Mouse (Mus musculus) heart, adult 2 months (tissue): ENCODE measurements around the gene Anks1b. TPM values are rescaled to one million over a fixed set of nuclear protein-coding genes. Genes with fewer than 3 reads are reported as not detected.

Experiments used
- DNase-seq, 2 experiments: peaks; one replicate each; pipeline ENCODE4 v3.0.0; 2021
- H3K27ac ChIP-seq: fragments of 200-600 bp; 2 replicates; pipeline ENCODE4 v1.8.1; 2022
- H3K27me3 ChIP-seq: fragments of 200-500 bp; 2 replicates; pipeline ENCODE4 v1.6.1; 2012; ENCODE audit warnings: mild to moderate bottlenecking, low read length, inconsistent platforms, mixed read lengths; ENCODE audit not compliant: control insufficient read depth, insufficient read depth
- H3K36me3 ChIP-seq: fragments of 200-500 bp; 2 replicates; pipeline ENCODE4 v1.6.1; 2012; ENCODE audit warnings: low read length, inconsistent platforms; ENCODE audit not compliant: control insufficient read depth, insufficient read depth
- H3K4me1 ChIP-seq: fragments of 200-500 bp; 2 replicates; pipeline ENCODE4 v1.6.1; 2011; ENCODE audit warnings: low read length; ENCODE audit not compliant: control insufficient read depth, insufficient read depth
- H3K4me3 ChIP-seq: fragments of 200-600 bp; 2 replicates; pipeline ENCODE4 v1.8.1; 2022
- H3K79me2 ChIP-seq: fragments of 200-500 bp; replicated peaks from 2 replicates; pipeline ENCODE4 v1.6.1; 2012; ENCODE audit warnings: mild to moderate bottlenecking, inconsistent platforms, low read length, moderate library complexity, mixed read lengths; ENCODE audit not compliant: control insufficient read depth, insufficient read depth
- H3K9ac ChIP-seq: fragments of 200-500 bp; 2 replicates; pipeline ENCODE4 v1.6.1; 2012; ENCODE audit warnings: low read depth, mild to moderate bottlenecking, control low read depth, inconsistent platforms, low read length, mixed read lengths
- CTCF ChIP-seq: fragments of 200-600 bp; IDR thresholded peaks from 2 replicates; pipeline ENCODE4 v1.8.1; 2022; ENCODE audit warnings: antibody characterized with exemption, mild to moderate bottlenecking, moderate library complexity
- EP300 ChIP-seq: fragments of 200-500 bp; IDR thresholded peaks from 2 replicates; pipeline ENCODE4 v1.6.1; 2011; ENCODE audit warnings: low read depth, low read length, control low read depth; ENCODE audit not compliant: insufficient read depth
- POLR2A ChIP-seq: fragments of 200-500 bp; IDR thresholded peaks from 2 replicates; pipeline ENCODE4 v1.6.1; 2011; ENCODE audit warnings: mild to moderate bottlenecking, low read depth, low read length, control low read depth; ENCODE audit not compliant: insufficient read depth
- WGBS: fragments of 180-500 bp; shearing (Covaris S2); methylation state at CpG from one replicate; pipeline ENCODE4 v1.1.7; 2018; 5-methylcytosine and 5-hydroxymethylcytosine counted together
- intact Hi-C: fragments of 180-260 bp; cut with DNase I; formaldehyde crosslinking; loops from one replicate; pipeline ENCODE4 v1.15.1; 2025
- polyA plus RNA-seq: library from polyadenylated mRNA; depleted of rRNA; stranded (reverse); fragments of >200 nt; gene quantifications from 2 replicates; pipeline ENCODE4 v1.2.3, GENCODE M21; 2012
- total RNA-seq, 2 experiments: library from RNA; stranded (reverse); gene quantifications; 2 replicates each; pipeline ENCODE4 v1.2.3; 2021

The Anks1b gene
- total and polyA plus RNA-seq, 3 experiments, result 0.16 to 0.80 (median 0.52) TPM

DNA sequence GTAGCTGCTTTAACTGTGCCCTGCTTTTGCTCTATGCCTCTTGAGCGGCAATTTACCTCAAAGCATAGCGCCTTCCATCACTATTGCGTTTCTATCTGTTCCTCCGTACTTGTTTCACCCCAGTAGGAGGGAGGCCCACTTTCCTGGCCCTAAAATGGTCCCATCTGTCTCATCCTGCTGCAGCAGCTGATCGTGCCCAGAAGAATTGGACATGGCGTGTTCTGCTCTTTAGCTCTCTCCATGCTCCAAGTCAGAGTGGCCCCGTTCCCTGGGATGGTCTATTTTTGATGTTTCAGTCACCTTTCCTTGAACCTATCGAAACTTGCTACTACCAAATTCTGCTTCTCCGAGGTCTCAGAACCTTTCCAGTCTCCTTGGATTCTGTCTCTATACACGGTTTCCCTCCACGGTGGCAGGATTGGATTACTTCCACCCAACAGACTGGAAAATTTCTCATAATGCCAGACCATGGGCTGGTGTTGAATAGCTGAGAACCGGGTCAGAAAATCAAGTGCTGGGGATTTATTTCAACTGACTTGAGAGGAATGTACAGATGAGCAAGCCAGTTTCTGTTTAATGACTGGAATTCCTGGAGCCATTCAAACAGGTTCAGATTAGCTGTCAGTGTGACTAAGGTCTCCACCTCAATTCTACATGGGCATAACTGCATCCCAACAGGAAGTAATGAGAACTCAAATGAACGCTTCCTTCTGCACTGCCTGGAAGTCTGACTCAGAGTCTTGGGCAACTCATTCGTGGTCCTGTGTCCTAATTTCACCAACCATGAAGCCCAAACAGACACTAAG lies 726.6 kb downstream of the Anks1b start:
- H3K36me3 ChIP-seq, result no peaks in the 10 kb centered on the region
- WGBS, result 82% methylated on average over 14 of the region's 14 CpGs
- H3K79me2 ChIP-seq, result no peaks in the 10 kb centered on the region
- H3K27me3 ChIP-seq, result no peaks in the 10 kb centered on the region
- TF ChIP-seq CTCF (no peak), POLR2A (no peak), EP300 (no peak)
- H3K4me1 ChIP-seq, result no peaks in the 10 kb centered on the region
- no peak for DNase-seq
- intact Hi-C loops, result no loop called here
- H3K27ac ChIP-seq, result no peak overlapping the region
- H3K4me3 ChIP-seq, result no peak overlapping the region
- no peak overlapping the region for H3K9ac ChIP-seq

DNA sequence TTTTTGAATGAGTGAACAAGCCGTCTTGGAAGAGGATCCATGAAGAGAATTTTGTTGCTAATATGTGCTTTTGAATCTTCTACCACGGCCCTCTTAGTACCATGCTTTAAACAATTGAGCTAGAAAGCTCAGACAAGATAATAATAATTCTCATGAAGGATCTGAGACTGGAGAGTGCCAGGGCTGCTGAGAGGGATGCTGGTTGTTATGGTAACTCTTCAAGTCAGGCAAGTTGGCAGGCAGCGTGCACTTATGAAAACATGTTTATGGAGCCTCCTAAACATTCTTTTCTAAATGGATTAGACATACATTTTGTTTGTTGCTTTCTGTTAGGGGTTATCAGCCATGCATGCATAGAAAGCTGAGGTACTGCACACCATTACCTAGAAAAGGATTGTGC lies 734.3 kb downstream of the Anks1b start:
- 70% methylated on average over 3 of the region's 3 CpGs for WGBS
- no peaks in the 10 kb centered on the region for H3K27me3 ChIP-seq
- H3K9ac ChIP-seq, result no peak overlapping the region
- no peak overlapping the region for H3K27ac ChIP-seq
- H3K79me2 ChIP-seq, result no peaks in the 10 kb centered on the region
- DNase-seq, result no peak
- no peak for TF ChIP-seq POLR2A
- TF ChIP-seq CTCF, result no peak
- TF ChIP-seq EP300, result no peak
- no peaks in the 10 kb centered on the region for H3K4me1 ChIP-seq
- no peaks in the 10 kb centered on the region for H3K36me3 ChIP-seq
- no peak overlapping the region for H3K4me3 ChIP-seq
- intact Hi-C loops, result no loop called here

DNA sequence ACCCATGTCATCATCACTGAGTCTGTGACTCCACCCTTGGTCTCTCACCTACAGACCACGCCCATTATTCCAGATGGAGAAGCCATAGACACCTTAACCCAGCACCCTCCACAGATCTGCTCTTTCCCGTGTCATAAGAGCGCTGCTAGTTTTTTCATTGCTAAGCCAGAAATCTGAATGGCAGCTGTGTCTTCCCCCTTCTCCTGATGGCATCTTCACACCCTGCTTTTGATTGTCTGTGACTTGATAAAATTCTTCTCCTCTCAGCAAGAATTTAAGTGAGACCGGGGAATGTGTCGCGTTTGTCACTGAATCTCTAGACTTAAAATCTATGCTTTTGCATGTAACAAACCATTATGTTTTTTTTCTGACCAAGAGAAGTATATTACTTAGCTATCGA lies 736.1 kb downstream of the Anks1b start:
- no peak for DNase-seq
- intact Hi-C loops, result no loop called here
- TF ChIP-seq EP300 (no peak), CTCF (no peak)
- Histone ChIP-seq H3K36me3 (no peaks in the 10 kb centered on the region), H3K27ac (no peak overlapping the region), H3K9ac (no peak overlapping the region), H3K4me3 (no peak overlapping the region), H3K27me3 (no peaks in the 10 kb centered on the region), H3K4me1 (no peaks in the 10 kb centered on the region), H3K79me2 (no peaks in the 10 kb centered on the region)
- 83% methylated on average over 7 of the region's 7 CpGs for WGBS

DNA sequence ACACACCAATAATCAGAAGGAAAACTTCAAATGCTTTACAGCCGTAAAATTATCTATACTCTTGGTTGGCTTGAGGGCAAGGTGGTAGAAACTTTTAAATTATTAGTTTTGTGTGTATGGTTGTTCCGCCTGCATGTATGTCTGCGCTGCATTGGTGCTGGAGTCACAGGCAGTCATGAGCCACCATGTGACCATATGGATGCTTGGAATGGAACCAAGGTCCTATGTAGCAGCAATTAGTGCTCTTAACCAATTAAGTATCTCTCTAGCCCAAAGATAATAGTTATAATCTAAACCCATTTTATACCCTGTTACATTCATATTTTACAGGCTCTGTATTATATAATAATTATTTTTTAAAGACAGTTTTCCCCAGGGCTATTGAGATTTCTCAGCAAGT lies 739.7 kb downstream of the Anks1b start:
- TF ChIP-seq CTCF (no peak), EP300 (no peak), POLR2A (no peak)
- no peaks in the 10 kb centered on the region for H3K36me3 ChIP-seq

DNA sequence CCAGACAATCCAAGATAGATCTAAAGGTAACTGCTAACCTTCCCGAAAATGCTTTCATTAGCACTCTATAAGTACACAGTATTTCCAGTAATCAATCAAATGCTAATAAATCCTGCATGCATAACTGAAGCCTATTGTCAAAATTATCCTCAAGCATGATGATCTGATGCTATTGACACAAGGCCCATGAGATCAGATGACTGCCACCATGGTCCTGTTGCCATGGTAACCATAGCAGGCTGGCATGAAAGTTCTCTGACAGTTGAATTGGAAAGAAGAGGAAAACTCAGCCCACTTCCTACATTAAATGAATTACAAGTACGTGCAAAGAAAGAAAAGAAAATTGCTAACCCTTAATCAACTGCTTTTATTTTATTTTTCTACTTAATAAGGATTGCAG lies 741.9 kb downstream of the Anks1b start:
- Histone ChIP-seq H3K27ac (no peak overlapping the region), H3K27me3 (no peaks in the 10 kb centered on the region), H3K4me1 (no peaks in the 10 kb centered on the region), H3K4me3 (no peak overlapping the region), H3K9ac (no peak overlapping the region), H3K36me3 (no peaks in the 10 kb centered on the region), H3K79me2 (no peaks in the 10 kb centered on the region)
- TF ChIP-seq POLR2A, result no peak
- no peak for TF ChIP-seq CTCF
- no peak for TF ChIP-seq EP300
- 85% methylated on average over 2 of the region's 2 CpGs for WGBS
- no peak for DNase-seq
- intact Hi-C loops, result no loop called here

More for the DNA sequence above, 739.7 kb downstream of the Anks1b start:
- H3K27ac ChIP-seq, result no peak overlapping the region
- WGBS, result 95% methylated on average over 3 of the region's 3 CpGs
- H3K9ac ChIP-seq, result no peak overlapping the region
- H3K27me3 ChIP-seq, result no peaks in the 10 kb centered on the region
- no peaks in the 10 kb centered on the region for H3K79me2 ChIP-seq
- intact Hi-C loops, result no loop called here
- H3K4me1 ChIP-seq, result no peaks in the 10 kb centered on the region
- no peak for DNase-seq
- H3K4me3 ChIP-seq, result no peak overlapping the region

DNA sequence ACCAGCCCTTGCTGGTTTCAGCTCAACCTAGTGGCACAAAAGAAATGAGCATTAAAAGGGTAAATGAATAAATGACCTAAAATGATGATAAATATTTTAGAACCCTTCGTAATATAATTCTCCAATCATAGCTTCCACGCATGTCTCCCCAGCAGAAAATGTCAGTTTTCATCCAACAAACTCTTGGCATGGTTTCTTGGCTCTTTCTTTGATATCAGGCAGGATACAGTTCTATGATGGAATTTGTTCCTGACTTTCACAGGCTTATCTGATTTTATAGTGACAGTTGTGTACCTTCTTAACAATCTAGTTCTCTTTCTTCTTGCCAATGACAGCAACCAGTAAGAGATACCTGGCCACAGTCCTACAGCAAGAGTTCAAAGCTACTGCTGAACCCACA lies 743.3 kb downstream of the Anks1b start:
- WGBS, result 64% methylated on average over 2 of the region's 2 CpGs
- intact Hi-C loops, result no loop called here
- TF ChIP-seq CTCF (no peak), POLR2A (no peak), EP300 (no peak)
- Histone ChIP-seq H3K4me1 (no peaks in the 10 kb centered on the region), H3K36me3 (no peaks in the 10 kb centered on the region), H3K79me2 (no peaks in the 10 kb centered on the region), H3K27ac (no peak overlapping the region), H3K9ac (no peak overlapping the region), H3K4me3 (no peak overlapping the region), H3K27me3 (no peaks in the 10 kb centered on the region)
- no peak for DNase-seq
